Mouse (Mus musculus) liver, postnatal 0 days (tissue): ENCODE results near the gene Syn3.

ENCODE experiments used
- CTCF ChIP-seq: sonication (generic); IDR thresholded peaks from 2 replicates; pipeline ENCODE4 v1.5.1; 2016; ENCODE audit warnings: antibody characterized with exemption, low read depth
- EP300 ChIP-seq: IDR thresholded peaks from 2 replicates; pipeline ENCODE4 v1.6.1; 2016; ENCODE audit warnings: antibody characterized with exemption, low read depth, mild to moderate bottlenecking

- TF ChIP-seq CTCF (no peak), EP300 (no peak)
Observed at GRCm38 (mm10) chr10:86457665-86458209, 41.0 kb downstream of the Syn3 start.
